Mouse (Mus musculus) retina, postnatal 1 day (tissue): ENCODE data around the gene Dedd2.
A peak's percentile ranks its signal among the peaks of the same experiment; 100 is the strongest.

Source experiments
- DNase-seq: peaks from one replicate; pipeline ENCODE4 v3.0.0-alpha.2; 2012

Dedd2 gene

GRCm38 (mm10) chr7:25246079-25246758, 25.8 kb upstream of the Dedd2 start:
- DNase-seq: peak; percentile 43

- no peak for DNase-seq
These were observed 24.4 kb upstream of the Dedd2 start for GRCm38 (mm10) chr7:25244562-25245369.

DNA sequence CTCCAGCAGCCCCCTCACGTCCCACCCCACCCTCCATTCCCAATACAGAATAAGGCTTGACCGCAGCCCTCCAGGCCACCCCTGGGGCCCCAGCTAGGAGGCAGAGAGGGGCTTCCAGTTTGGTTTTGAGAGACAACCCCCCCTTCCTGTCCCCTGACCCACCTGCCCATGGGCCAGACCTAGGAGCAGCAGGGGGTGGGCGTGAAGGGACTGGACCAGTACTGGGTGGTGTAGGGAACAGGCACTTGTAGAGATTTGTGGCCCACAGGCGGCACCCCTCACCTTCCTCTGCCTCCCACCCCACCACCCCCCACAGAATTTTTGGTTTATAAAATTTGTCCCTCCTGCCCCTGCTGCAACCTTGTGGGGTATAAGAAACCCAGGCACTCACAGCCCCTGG, 22.9 kb upstream of the Dedd2 start:
- no peak for DNase-seq

GRCm38 (mm10) chr7:25241062-25241461, 20.6 kb upstream of the Dedd2 start:
- peak; percentile 82 for DNase-seq

DNA sequence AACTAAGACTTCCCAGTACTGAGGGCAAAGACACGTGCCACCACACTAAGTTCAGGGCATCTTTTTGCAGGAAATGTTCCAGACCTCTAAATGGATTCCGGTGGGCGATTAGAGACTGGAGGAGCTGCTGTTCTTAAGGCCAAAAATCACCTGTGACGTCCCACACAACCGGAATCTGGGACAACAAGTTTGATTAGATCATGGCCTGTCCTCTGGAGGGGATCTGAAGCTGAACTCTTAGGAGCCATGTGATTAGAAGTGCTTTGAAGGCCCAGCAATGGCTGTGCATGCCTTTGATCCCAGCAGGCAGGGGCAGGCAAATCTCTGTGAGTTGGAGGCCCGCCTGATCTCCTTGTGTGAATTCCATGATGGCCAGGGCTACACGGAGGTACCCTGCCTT, 20.2 kb upstream of the Dedd2 start:
- DNase-seq: no peak

DNA sequence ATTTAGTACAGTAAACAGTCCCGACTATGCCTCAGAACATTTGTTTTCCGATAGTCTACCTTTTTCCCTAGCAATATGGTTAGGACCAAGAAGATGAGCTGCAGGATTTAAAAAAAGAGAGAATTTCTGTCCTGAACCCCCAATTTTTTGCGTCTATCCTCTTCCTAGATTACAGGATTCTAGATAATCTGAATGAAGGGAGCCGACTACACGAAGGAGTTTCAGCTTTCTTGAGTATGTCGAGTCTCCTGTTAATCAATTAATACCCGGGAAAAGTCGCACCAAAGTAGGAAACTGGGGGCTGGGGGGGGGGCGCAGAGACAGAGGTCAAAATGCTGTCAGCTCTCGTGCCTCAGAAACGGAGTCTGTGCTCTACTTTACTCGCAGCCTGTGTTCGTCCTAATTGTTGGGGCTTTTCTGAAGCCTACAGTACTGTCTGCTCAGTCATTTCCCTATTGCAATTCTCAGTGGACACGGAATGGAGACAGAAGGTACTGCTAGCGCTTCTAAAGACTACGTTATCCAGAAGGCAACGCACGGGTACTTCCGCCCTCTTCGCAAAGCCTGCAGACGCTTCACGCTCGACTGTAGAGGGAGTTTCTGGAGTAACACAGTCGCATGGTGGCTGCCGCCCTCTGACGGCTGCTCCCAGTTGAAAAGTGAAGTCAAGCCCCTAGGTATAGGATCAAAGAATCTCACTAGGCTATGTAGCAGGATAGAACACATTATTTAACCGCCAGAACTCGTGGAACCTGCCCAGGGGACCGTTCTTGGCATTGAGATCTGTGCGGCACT, 18.6 kb upstream of the Dedd2 start:
- peak; percentile 96 for DNase-seq

DNA sequence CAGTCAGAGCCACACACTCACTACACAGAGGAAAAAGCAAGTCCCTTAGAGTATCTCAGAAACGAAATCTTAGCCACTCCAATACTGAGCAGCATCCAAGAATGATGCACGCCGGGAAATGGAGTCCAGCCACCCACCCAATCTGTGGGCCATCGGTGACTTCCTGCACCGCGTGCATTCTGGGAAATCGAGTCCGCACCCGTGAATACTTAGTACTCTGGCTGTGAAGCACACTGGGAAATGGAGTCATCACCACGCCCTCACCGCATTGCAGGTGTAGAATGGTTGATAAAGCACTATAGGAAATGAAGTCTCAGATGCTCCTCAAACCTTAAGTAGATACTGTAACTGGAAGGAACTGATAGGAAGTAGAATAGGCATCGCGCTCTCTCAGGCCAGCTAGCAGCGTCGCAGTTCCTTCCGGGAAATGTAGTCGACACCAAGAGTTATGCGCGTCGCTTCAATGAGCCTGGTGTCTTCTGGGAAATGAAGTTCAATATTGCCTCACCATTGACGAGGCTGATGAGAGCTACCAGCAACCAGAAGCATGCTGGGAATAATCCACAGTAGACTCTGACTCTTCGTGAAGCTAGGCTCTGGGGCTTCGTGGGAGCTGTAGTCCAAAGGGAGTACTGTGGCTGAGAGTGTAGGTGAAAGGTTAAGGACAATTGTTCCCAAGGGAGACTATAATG, 17.7 kb upstream of the Dedd2 start:
- DNase-seq: peak; percentile 99

GRCm38 (mm10) chr7:25237249-25238014, 17.0 kb upstream of the Dedd2 start, which contains the start of gene Gsk3a:
Gene Gsk3a (minus strand): TSS chr7:25237851.
- DNase-seq: peak; percentile 99

GRCm38 (mm10) chr7:25235526-25235925, 15.1 kb upstream of the Dedd2 start:
- no peak for DNase-seq

- no peak for DNase-seq
These were observed 12.6 kb upstream of the Dedd2 start for GRCm38 (mm10) chr7:25233061-25233460.

DNA sequence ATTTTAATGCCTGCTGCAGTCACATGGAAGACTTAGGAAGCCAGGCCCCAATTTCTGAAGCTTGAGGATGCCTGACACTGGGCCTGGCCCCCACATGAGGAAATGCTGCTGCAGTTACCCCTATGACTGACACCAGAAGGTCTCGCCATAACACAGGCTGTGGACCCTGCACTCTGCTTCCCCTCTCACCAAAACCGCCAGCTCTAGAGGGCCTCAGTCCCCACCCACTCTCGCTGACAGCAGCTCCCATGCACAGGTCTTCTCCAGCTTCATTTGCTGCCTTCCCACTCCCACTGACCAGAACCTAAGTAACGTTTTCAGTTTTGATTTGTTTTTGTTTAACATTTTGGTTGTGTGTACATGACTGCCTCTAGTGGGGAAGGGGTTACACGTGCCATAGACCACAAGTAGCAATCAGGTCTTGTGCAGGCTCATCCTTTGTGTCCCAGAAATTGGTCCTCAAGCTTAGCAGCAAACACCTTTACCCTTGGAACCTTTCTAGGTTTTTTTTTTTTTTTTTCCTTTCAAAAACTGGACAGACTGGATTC, 11.8 kb upstream of the Dedd2 start:
- DNase-seq: peak; percentile 12

GRCm38 (mm10) chr7:25230690-25231285, 10.4 kb upstream of the Dedd2 start:
- DNase-seq: no peak

- DNase-seq: no peak
These were observed 7.3 kb upstream of the Dedd2 start for GRCm38 (mm10) chr7:25227523-25228300.

GRCm38 (mm10) chr7:25222275-25222967, 2.0 kb upstream of the Dedd2 start:
- DNase-seq: no peak

DNA sequence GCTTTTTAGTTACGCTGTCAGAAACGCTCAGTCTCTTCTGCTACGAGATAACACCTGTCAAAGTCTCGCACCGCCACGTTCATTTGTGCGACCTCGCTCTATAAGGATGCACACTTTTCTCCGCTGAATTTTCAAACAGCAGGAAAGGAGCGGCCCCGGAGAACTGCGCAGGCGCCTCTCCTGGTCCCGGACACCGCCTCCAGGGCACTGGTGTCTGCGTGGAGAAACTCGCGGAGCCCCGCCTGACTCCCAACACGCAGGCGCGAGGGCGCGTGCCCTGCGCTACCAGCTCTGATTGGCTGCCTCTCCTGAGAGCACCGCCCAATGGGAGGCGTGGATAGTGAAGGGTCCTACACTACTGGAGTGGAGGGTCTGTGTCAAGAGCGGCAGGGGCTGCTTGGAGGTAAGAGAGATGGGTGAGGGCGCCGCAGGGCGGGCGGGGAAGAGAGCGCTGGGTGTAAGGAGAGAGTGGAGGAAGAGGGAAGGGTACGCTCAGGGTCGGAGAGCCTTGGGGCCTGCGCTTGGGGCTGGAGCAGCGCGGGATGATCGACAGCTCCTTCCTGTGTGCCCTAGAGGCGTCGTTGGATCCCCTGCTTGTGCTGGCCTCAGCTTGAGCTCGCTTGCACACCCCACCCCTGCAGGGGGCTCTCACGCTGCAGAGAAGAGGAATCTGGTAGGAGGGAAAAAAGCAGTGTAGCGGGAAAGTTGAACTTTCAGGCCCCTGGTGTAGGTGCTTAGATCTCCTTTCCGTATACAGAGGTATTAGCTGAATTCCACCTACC, 878 bp upstream of the Dedd2 start, which contains the start of gene Zfp526:
Zfp526 (plus strand) TSS at position 324 of the 782 bp plus-strand sequence.
- peak; percentile 99 for DNase-seq

DNA sequence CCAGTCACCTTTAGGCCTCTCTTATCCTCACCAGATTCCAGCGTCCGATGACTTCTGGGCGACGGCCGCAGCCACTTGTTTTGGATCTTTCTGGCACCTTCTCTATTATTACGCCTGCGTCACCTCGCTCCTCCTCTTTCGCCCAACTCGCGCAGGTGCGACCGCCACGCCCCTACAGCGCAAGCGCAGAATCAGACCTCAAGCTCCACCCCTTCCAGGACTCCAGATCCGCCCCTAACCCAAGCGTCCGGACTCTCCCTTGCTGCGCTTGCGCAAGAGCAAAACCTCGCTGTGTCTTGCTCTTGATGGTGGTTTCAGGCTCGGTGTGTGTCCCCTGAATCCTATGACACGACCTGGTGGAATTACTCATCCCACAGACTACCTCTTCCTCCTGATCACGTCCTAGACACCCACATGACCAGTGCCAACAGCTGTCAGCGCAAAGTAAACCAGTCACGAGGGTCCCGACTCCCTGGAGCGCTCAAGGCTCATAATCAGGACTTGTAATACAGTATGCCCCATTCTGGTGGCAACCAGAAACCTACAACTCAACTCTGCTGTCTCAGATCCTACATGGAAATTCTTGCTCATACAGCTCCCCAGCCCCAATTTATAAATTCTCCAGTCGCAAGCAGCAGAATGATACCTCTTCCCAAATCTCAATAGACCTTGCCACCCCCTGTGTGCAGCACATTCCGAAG, 509 bp downstream of the Dedd2 start:
- peak; percentile 96 for DNase-seq

- DNase-seq: no peak
These were observed 1.0 kb downstream of the Dedd2 start for GRCm38 (mm10) chr7:25219416-25219750.

DNA sequence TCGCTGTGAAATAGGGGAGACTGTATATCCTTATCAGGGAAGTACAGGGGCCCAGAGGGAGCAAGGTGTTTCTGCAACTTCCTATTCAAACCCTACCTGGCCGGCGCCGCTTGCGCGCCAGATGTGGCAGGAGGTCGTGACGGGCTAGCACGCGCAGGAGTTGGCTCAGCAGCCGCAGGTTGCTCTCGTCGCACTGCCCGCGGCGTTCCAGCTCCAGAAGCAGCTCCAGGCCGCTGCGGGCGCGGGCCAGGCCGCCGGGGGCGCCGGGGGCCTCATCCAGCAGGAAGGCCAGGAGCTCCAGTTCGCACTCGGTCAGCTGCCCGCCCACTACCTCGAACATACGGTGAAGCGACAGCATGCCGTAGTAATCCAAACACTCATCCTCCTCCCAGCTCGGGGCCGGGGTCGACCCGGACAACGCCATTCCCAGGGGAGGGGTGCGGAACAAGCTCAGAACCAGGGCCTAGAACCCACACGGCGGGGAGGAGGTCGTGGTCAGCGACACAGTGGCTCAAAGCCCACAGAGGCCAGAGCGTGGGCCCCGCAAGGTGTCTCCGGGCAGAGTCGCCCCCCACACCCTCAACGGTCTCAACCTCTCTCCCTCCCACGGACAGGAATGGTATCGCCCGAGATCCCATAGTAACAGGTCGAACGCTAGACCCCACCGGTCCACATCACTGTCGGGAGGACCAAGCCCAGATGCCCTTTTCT, 1.6 kb downstream of the Dedd2 start:
- DNase-seq: peak; percentile 89
